16 mouse cellular contexts compared by ENCODE assay signal in genomic region chr1:135443506-135443905, GRCm38 (mm10).
"Had no signal": no experiment of that assay in that cellular context is flagged by ENCODE, and none has a peak within 500 bp of the region (broad histone marks: within the 10 kb centered on the region; RNA-seq: fewer than 3 reads in every experiment).

No protein-coding gene starts in this region.

- H3K4me2 ChIP-seq: neural tube, embryonic 13.5 days; neural tube, embryonic 15.5 days; stomach, embryonic 15.5 days had no signal

- H3K27me3 ChIP-seq: neural tube, embryonic 13.5 days; neural tube, embryonic 15.5 days; stomach, embryonic 15.5 days had no signal

- H3K27ac ChIP-seq: neural tube, embryonic 13.5 days; neural tube, embryonic 15.5 days; stomach, embryonic 15.5 days; stomach, postnatal 0 days had no signal

- H3K9me3 ChIP-seq: neural tube, embryonic 13.5 days; neural tube, embryonic 15.5 days; stomach, embryonic 15.5 days had no signal

- H3K4me1 ChIP-seq: neural tube, embryonic 13.5 days; neural tube, embryonic 15.5 days; stomach, embryonic 15.5 days had no signal

- H3K9ac ChIP-seq: neural tube, embryonic 13.5 days; neural tube, embryonic 15.5 days; stomach, embryonic 15.5 days had no signal

- H3K4me3 ChIP-seq: neural tube, embryonic 13.5 days; neural tube, embryonic 15.5 days; stomach, embryonic 15.5 days had no signal

- DNase-seq: retina, postnatal 1 day; right cerebral cortex, adult 18-20 months; right cerebral cortex, postnatal 14 days; right cerebral cortex, postnatal 25 days; right cerebral cortex, postnatal 4 days; spleen, adult 18-20 months; thymus, adult 18-20 months; thymus, adult 2 months; thymus, postnatal 14 days; thymus, postnatal 25 days; thymus, postnatal 36 days; thymus, postnatal 4 days had no signal
